Mouse (Mus musculus) limb, embryonic 11.5 days (tissue): ENCODE data around the gene D7Ertd443e. TPM values are rescaled to one million over a fixed set of nuclear protein-coding genes. Genes with fewer than 3 reads are reported as not detected.

Source experiments
- ATAC-seq: fragments of 200-750 bp; cut with Nextera tagmentation; 2 replicates; pipeline ENCODE4 v1.8.0; 2017; ENCODE audit warnings: low read depth; ENCODE audit not compliant: insufficient number of reproducible peaks, low FRiP score, low TSS enrichment
- DNase-seq: peaks from one replicate; pipeline ENCODE4 v3.0.0-alpha.2; 2015; ENCODE audit warnings: low spot score
- H3K27ac ChIP-seq: fragments of 300-500 bp; sonication (generic); replicated peaks from 2 replicates; pipeline ENCODE4 v1.5.1; 2014; ENCODE audit warnings: low read depth, mild to moderate bottlenecking, low read length
- H3K27me3 ChIP-seq: fragments of 300-500 bp; sonication (generic); 2 replicates; pipeline ENCODE4 v1.6.1; 2014; ENCODE audit warnings: mild to moderate bottlenecking, low read length, mixed read lengths; ENCODE audit not compliant: control insufficient read depth, insufficient read depth
- H3K36me3 ChIP-seq: fragments of 300-500 bp; sonication (generic); 2 replicates; pipeline ENCODE4 v1.6.1; 2014; ENCODE audit warnings: mild to moderate bottlenecking, low read length, moderate library complexity, mixed read lengths; ENCODE audit not compliant: control insufficient read depth, insufficient read depth
- H3K4me1 ChIP-seq: fragments of 300-500 bp; sonication (generic); 2 replicates; pipeline ENCODE4 v1.6.1; 2014; ENCODE audit warnings: low read length, mixed read lengths; ENCODE audit not compliant: control insufficient read depth, insufficient read depth
- H3K4me2 ChIP-seq: fragments of 300-500 bp; sonication (generic); 2 replicates; pipeline ENCODE4 v1.6.1; 2014; ENCODE audit warnings: low read depth, mild to moderate bottlenecking, moderate library complexity; ENCODE audit not compliant: severe bottlenecking
- H3K4me3 ChIP-seq: fragments of 300-500 bp; sonication (generic); 2 replicates; pipeline ENCODE4 v1.5.1; 2014; ENCODE audit warnings: low read depth, low read length
- H3K9ac ChIP-seq: fragments of 300-500 bp; sonication (generic); 2 replicates; pipeline ENCODE4 v1.6.1; 2014; ENCODE audit warnings: mild to moderate bottlenecking, low read length
- H3K9me3 ChIP-seq: fragments of 300-500 bp; sonication (generic); 2 replicates; pipeline ENCODE4 v1.6.1; 2016; ENCODE audit warnings: low read length; ENCODE audit not compliant: control insufficient read depth
- WGBS: fragments of 180-500 bp; shearing (Covaris S2); extraction: QIAGEN DNeasy Blood & Tissue Kit; methylation state at CpG from one replicate; pipeline ENCODE4 v1.1.7; 2014; 5-methylcytosine and 5-hydroxymethylcytosine counted together
- polyA plus RNA-seq: library from polyadenylated mRNA; unstranded; fragments of >200 nt; fragmentation: Nextera tagmentation; extraction: Ambion mirVana; gene quantifications from 2 replicates; pipeline ENCODE4 v1.2.1, GENCODE M21; 2014

The D7Ertd443e gene
- polyA plus RNA-seq, 1 experiment from 2014 or later: 0.07 TPM

DNA sequence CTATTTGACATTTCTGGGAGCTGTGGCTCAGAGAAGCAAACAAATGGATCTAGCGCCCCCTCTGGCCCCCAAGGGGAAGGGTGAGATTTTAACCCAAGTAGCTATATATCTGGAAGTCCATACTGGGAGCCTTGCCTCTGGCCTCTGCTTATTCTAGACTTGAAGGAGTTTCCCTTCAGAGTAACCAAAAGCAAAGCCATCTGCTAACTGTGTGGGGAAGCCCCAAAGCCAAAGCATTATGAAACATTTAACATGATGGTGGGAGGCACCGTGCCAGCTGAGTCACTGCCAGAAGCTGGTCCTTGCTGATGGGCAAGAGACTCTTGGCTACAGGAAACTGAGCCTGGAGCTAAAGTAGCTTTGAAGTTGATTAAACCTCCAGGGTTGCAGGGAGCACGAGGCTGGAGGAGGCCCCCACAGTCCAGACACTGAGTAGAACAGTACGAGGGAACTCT, 4.0 kb downstream of the D7Ertd443e start:
- no peak overlapping the region for H3K4me2 ChIP-seq
- H3K27ac ChIP-seq: no peak overlapping the region
- H3K4me3 ChIP-seq: no peak overlapping the region
- no peaks in the 10 kb centered on the region for H3K9me3 ChIP-seq
- no peak for ATAC-seq
- peaks cover 3% of the 10 kb centered on the region; the same call in 1 of the 2 replicates for H3K4me1 ChIP-seq
- WGBS: 54% methylated on average over 4 of the region's 4 CpGs
- H3K27me3 ChIP-seq: no peaks in the 10 kb centered on the region
- no peak overlapping the region for H3K9ac ChIP-seq
- H3K36me3 ChIP-seq: no peaks in the 10 kb centered on the region
- DNase-seq: no peak

DNA sequence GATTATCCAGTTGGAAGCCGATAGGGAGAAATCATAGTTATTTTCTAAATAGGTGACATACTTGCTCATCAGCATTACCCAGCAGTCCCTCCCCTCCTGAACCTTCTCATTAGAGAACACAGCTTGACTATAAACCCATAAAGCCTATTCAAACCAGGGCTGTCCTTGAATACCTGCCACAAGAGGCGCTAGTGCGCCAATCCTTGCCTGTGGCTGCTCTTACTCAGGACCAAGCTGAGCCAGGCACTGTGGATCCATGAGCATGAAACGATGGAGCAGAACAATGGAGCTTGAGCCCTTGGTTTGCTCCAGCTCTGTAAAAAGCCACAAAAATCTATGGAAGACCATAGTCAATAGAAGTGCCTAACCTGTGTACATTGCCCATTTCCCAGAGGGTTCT, 7.2 kb downstream of the D7Ertd443e start:
- 51% methylated on average over 4 of the region's 4 CpGs for WGBS
- DNase-seq: peak; percentile 73
- ATAC-seq: no peak
- Histone ChIP-seq H3K4me3 (no peak overlapping the region), H3K4me1 (peaks cover 3% of the 10 kb centered on the region; the same call in 1 of the 2 replicates), H3K4me2 (no peak overlapping the region), H3K27ac (no peak overlapping the region), H3K36me3 (no peaks in the 10 kb centered on the region), H3K9ac (no peak overlapping the region), H3K27me3 (no peaks in the 10 kb centered on the region), H3K9me3 (no peaks in the 10 kb centered on the region)

DNA sequence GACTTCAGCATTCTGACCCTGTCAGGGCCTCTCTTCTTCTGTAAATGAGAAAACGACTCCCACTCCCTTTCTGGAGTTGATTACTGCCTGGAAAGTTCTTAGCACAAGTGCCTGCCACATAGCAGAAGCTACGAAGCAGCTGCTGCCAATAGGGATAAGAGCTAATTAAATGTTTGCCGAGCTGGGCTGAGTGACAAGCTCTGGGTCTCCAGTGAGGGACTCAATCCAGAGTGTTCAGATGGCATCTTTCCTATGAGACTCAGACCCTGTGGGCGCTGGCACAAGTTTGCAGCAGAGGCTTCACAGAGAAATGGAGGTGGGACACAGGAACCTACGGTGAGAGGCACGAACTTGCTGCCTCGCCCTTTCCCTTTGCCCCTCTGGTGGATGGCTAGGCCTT, 8.7 kb downstream of the D7Ertd443e start:
- H3K4me3 ChIP-seq: no peak overlapping the region
- no peak for DNase-seq
- H3K27ac ChIP-seq: no peak overlapping the region
- H3K4me1 ChIP-seq: peaks cover 3% of the 10 kb centered on the region; the same call in 1 of the 2 replicates
- no peaks in the 10 kb centered on the region for H3K36me3 ChIP-seq
- no peak for ATAC-seq
- H3K27me3 ChIP-seq: no peaks in the 10 kb centered on the region
- no peak overlapping the region for H3K4me2 ChIP-seq
- WGBS: 56% methylated on average over 7 of the region's 7 CpGs
- no peak overlapping the region for H3K9ac ChIP-seq
- no peaks in the 10 kb centered on the region for H3K9me3 ChIP-seq

DNA sequence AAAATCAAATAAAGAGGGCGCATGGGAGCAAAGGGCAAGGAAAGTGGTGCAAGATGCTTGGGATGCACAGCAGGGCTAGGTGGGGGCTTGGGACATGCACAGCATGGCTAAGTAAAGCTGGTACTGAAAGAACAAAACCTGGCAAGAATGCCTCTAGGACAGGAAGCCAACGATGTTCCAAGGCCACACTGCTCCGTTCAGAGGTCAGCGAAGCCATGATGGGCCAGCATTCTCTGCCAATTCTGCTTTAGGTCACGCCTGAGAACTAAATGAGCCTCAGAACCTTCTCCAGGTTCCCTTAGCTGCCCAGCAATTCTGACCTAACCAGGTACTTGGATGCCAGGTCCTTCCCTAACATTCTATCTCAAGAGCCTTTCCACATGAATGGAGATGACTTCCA, 13.2 kb downstream of the D7Ertd443e start:
- ATAC-seq (no peak), DNase-seq (no peak)
- Histone ChIP-seq H3K4me3 (no peak overlapping the region), H3K4me2 (no peak overlapping the region), H3K36me3 (no peaks in the 10 kb centered on the region), H3K27me3 (no peaks in the 10 kb centered on the region), H3K4me1 (peaks cover 3% of the 10 kb centered on the region; the same call in 1 of the 2 replicates), H3K9ac (no peak overlapping the region), H3K9me3 (no peaks in the 10 kb centered on the region), H3K27ac (no peak overlapping the region)
- WGBS: 60% methylated on average over 5 of the region's 5 CpGs

DNA sequence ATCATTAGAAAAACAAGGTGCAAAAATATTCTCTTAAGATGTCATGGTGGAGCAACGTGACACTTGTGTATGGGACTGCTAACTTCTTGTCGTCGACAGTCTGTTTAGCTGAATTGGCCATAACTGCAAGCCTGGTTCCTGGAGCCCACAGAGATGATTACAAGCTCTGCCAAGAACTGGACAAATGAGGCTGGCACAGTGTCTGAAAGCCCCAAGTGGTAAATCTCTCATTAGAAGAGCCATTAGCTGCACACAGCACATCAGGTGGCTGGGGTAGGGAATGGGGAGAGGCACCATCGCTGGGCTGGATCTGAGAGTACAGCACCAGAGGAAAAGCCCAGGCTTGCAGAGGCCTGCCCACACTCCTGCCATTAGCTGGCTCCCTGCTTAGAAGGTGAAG, 16.2 kb downstream of the D7Ertd443e start:
- no peaks in the 10 kb centered on the region for H3K27me3 ChIP-seq
- WGBS: 81% methylated on average over 4 of the region's 4 CpGs
- no peak overlapping the region for H3K27ac ChIP-seq
- no peaks in the 10 kb centered on the region for H3K4me1 ChIP-seq
- H3K9me3 ChIP-seq: no peaks in the 10 kb centered on the region
- H3K4me3 ChIP-seq: no peak overlapping the region
- no peaks in the 10 kb centered on the region for H3K36me3 ChIP-seq
- H3K4me2 ChIP-seq: no peak overlapping the region
- DNase-seq (no peak), ATAC-seq (no peak)
- no peak overlapping the region for H3K9ac ChIP-seq

DNA sequence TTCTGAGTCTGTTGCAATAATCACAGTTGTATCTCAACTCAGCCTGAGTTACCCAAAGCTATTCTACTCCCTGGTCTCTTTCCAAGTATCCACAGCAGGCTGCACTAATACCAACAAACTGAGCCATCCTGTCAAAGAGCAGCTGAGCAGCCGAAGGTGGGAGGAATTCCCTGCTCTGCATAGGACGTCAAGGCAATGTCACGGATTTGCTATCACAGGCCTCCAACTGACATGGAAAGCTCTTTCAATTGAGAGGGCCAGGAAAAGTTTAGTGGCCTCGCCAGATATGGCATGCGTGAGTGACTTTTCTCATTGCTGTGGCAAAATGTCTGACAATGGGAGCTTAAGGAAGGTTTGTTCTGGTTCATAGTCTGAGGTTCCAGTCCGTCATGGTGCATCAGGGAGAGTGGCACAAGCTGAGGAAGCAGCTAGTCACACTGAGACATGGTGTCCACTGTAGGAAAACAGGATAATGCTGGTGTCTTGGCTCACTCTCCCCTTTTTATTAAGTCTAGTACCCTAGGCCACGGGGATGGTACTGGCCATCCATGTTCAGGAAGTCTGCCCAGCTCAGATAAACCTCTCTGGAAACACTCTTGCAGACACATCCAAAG, 23.1 kb downstream of the D7Ertd443e start:
- Histone ChIP-seq H3K4me3 (no peak overlapping the region), H3K27ac (no peak overlapping the region), H3K9ac (no peak overlapping the region), H3K36me3 (no peaks in the 10 kb centered on the region), H3K4me2 (no peak overlapping the region), H3K9me3 (no peaks in the 10 kb centered on the region), H3K27me3 (no peaks in the 10 kb centered on the region), H3K4me1 (no peaks in the 10 kb centered on the region)
- WGBS: 86% methylated on average over 7 of the region's 7 CpGs
- ATAC-seq (no peak), DNase-seq (no peak)

DNA sequence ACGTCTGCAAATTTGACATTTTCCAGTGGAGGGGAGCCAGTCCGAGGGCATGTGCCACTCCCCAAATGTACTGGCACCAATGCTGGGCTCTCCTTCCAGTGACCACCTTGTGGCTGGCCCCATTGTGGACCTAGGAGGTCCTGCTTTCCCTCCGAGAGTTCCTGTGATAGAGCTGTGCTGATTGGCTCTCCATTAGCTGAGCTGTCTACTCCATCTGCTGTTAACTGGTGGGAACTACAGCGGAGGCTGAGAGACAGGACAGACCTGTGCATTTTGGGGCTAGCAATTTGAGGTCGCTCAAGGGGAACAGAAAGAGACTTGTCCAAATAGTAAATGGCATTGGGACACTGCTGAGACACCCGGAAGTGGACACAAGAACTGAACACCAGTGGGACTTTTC, 36.6 kb downstream of the D7Ertd443e start:
- Histone ChIP-seq H3K9ac (no peak overlapping the region), H3K9me3 (no peaks in the 10 kb centered on the region), H3K4me3 (no peak overlapping the region), H3K4me2 (no peak overlapping the region), H3K36me3 (no peaks in the 10 kb centered on the region), H3K27ac (no peak overlapping the region), H3K27me3 (no peaks in the 10 kb centered on the region), H3K4me1 (no peaks in the 10 kb centered on the region)
- DNase-seq (peak; percentile 64), ATAC-seq (peak; percentile 75; the same call in 1 of the 2 replicates)
- 41% methylated on average over 6 of the region's 6 CpGs for WGBS

DNA sequence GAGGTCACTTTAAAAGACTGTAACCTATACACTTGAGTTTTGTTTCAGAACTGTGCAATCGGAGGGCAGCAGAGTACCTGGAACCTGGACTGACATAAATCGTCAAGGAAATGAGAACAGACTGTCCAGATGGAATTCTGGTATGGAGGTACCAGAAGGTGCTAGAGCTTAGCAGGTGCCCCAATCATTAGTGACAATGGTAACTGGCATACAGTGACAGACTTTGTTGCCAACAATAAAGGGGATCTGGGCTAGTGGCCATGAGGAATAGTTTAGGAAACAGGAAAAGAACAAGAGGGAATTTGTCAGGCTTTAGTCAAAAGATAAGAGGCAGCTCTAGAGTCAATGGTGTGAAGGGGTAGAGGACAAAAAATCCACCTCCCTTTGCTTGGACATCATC, 43.3 kb downstream of the D7Ertd443e start:
- H3K4me3 ChIP-seq: no peak overlapping the region
- no peaks in the 10 kb centered on the region for H3K4me1 ChIP-seq
- no peak overlapping the region for H3K9ac ChIP-seq
- 87% methylated on average over 2 of the region's 2 CpGs for WGBS
- no peak overlapping the region for H3K4me2 ChIP-seq
- DNase-seq: no peak
- H3K27ac ChIP-seq: no peak overlapping the region
- H3K36me3 ChIP-seq: no peaks in the 10 kb centered on the region
- H3K9me3 ChIP-seq: no peaks in the 10 kb centered on the region
- no peak for ATAC-seq
- H3K27me3 ChIP-seq: no peaks in the 10 kb centered on the region

DNA sequence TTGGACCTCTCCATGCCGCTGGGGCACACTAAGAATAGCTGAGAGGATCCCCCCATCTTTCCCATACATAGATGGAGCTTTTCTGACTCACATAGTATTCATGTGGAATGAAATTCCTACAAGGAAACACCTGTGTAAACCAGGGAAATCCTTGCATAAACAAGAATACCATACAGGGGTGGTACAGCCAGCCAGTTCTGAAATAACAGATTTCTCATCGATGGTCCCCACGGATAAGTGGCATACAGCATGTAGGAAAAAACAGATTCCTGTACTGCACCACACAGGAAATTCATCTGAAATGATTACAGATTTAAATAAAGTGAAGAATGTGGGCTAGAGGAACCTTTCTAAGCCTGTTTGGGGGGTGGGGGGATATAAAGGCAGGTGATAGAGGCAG, 49.5 kb downstream of the D7Ertd443e start:
- H3K4me2 ChIP-seq: no peak overlapping the region
- no peaks in the 10 kb centered on the region for H3K4me1 ChIP-seq
- no peaks in the 10 kb centered on the region for H3K27me3 ChIP-seq
- H3K27ac ChIP-seq: no peak overlapping the region
- no peak overlapping the region for H3K4me3 ChIP-seq
- ATAC-seq (no peak), DNase-seq (no peak)
- 89% methylated on average over 3 of the region's 3 CpGs for WGBS
- no peak overlapping the region for H3K9ac ChIP-seq
- no peaks in the 10 kb centered on the region for H3K9me3 ChIP-seq
- H3K36me3 ChIP-seq: no peaks in the 10 kb centered on the region
